Mouse (Mus musculus): ENCODE results near the gene Atg7.

GRCm38 (mm10) chr6:114690661-114691060 is 47.8 kb downstream of the Atg7 start:
- TF ChIP-seq CTCF (IDR thresholded peaks at IDR 0.05; ENCODE audit: low read depth): no peak
- TF ChIP-seq EP300 (IDR thresholded peaks at IDR 0.05; ENCODE audit: low read depth): no peak
